Mouse (Mus musculus): ENCODE measurements around the gene Grid1.

DNA sequence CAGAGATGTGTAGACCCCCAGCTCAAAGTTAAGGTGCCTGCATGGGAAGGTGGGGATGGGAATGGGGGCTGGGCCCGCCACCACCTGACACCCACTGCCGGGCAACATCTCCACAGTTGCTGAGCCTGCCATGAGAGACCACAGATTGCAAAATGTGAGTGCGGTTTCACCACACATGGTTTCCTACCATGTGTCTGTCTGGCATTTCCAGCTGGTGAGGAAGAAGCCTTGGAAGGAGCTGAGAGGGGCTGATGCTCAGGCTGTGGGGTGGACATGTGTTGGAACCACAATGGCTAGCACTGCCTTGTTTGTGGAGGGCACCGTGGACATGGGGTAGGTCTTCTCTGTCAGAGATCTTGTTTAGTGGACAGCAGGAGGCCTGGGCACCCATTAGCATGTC is 20.0 kb downstream of the Grid1 start:
- TF ChIP-seq GATA1 (IDR thresholded peaks at IDR 0.05; ENCODE audit: borderline replicate concordance, low read length) = no peak
- no peak for TF ChIP-seq FLI1 (IDR thresholded peaks at IDR 0.05; ENCODE audit: low read length)
